Mouse (Mus musculus) adrenal gland, adult 2 months (tissue): ENCODE results near the gene Prdm2. TPM values are rescaled to one million over a fixed set of nuclear protein-coding genes. Genes with fewer than 3 reads are reported as not detected.

Source experiments
- DNase-seq: peaks from one replicate; pipeline ENCODE4 v3.0.0; 2021
- polyA plus RNA-seq: library from polyadenylated mRNA; depleted of rRNA; stranded (reverse); fragments of >200 nt; gene quantifications from 2 replicates; pipeline ENCODE4 v1.2.3, GENCODE M21; 2012
- total RNA-seq, 2 experiments: library from RNA; stranded (reverse); gene quantifications; 2 replicates each; pipeline ENCODE4 v1.2.3; 2021

The Prdm2 gene
- total and polyA plus RNA-seq, 3 experiments, result 9.4 to 38.7 (median 22.3) TPM

- DNase-seq, result no peak
These were observed 58.2 kb downstream of the Prdm2 start for GRCm38 (mm10) chr4:143154571-143154970.

- no peak for DNase-seq
These were observed 60.2 kb downstream of the Prdm2 start for GRCm38 (mm10) chr4:143152634-143153033.

- DNase-seq, result peak; percentile 64
These were observed 61.5 kb downstream of the Prdm2 start for GRCm38 (mm10) chr4:143151267-143151666.

- DNase-seq, result peak; percentile 64
These were observed 65.1 kb downstream of the Prdm2 start for GRCm38 (mm10) chr4:143147666-143148065.

- no peak for DNase-seq
These were observed 69.2 kb downstream of the Prdm2 start for GRCm38 (mm10) chr4:143143615-143144014.

GRCm38 (mm10) chr4:143141645-143142259, 71.0 kb downstream of the Prdm2 start:
- DNase-seq, result no peak

- no peak for DNase-seq
These were observed 71.9 kb downstream of the Prdm2 start for GRCm38 (mm10) chr4:143140940-143141339.

GRCm38 (mm10) chr4:143132433-143132832, 80.4 kb downstream of the Prdm2 start:
- DNase-seq, result no peak

GRCm38 (mm10) chr4:143130441-143130840, 82.4 kb downstream of the Prdm2 start:
- DNase-seq, result no peak

- DNase-seq, result peak; percentile 55
These were observed 83.5 kb downstream of the Prdm2 start for GRCm38 (mm10) chr4:143129261-143129760.

- DNase-seq, result no peak
These were observed 85.6 kb downstream of the Prdm2 start for GRCm38 (mm10) chr4:143127171-143127570.

GRCm38 (mm10) chr4:143126476-143126875, 86.3 kb downstream of the Prdm2 start:
- DNase-seq, result no peak

GRCm38 (mm10) chr4:143125290-143125689, 87.5 kb downstream of the Prdm2 start:
- DNase-seq, result no peak

- no peak for DNase-seq
These were observed 89.8 kb downstream of the Prdm2 start for GRCm38 (mm10) chr4:143123043-143123442.

GRCm38 (mm10) chr4:143121174-143121573, 91.6 kb downstream of the Prdm2 start:
- DNase-seq, result peak; percentile 63

GRCm38 (mm10) chr4:143120008-143120407, 92.8 kb downstream of the Prdm2 start:
- DNase-seq, result peak; percentile 67

- DNase-seq, result peak; percentile 84
These were observed 94.0 kb downstream of the Prdm2 start for GRCm38 (mm10) chr4:143118843-143119242.

- no peak for DNase-seq
These were observed 96.9 kb downstream of the Prdm2 start for GRCm38 (mm10) chr4:143115851-143116250.

- no peak for DNase-seq
These were observed 98.4 kb downstream of the Prdm2 start for GRCm38 (mm10) chr4:143114232-143114979.

- peak; percentile 79 for DNase-seq
These were observed 99.8 kb downstream of the Prdm2 start for GRCm38 (mm10) chr4:143112985-143113384.

GRCm38 (mm10) chr4:143112439-143112838, 100.4 kb downstream of the Prdm2 start:
- DNase-seq, result no peak

- DNase-seq, result no peak
These were observed 100.9 kb downstream of the Prdm2 start for GRCm38 (mm10) chr4:143111872-143112271.

- no peak for DNase-seq
These were observed 104.2 kb downstream of the Prdm2 start for GRCm38 (mm10) chr4:143108552-143108951.
